Mouse (Mus musculus) MEL (cell line): Measurements from ENCODE around the gene Dock4. TPM values are rescaled to one million over a fixed set of nuclear protein-coding genes. Genes with fewer than 3 reads are reported as not detected.

Source experiments
- DNase-seq: peaks from one replicate; pipeline ENCODE4 v3.0.0; 2011; ENCODE audit warnings: low read depth, low spot score
- H3K27ac ChIP-seq: 2 replicates; pipeline ENCODE4 v1.5.1; 2012; ENCODE audit warnings: low read depth, mild to moderate bottlenecking, control low read depth, low read length, moderate library complexity; ENCODE audit not compliant: control insufficient read depth
- H3K27me3 ChIP-seq, 2 experiments: fragments of 150-350 bp in 1 of 2; sonication (generic) in 1 of 2; 2 replicates each; pipeline ENCODE4 v1.6.1; 2012; ENCODE audit warnings: low read length in 2 of 2, mild to moderate bottlenecking in 2 of 2, improper control_type of control experiment in 1 of 2, moderate library complexity in 1 of 2; ENCODE audit not compliant: insufficient read depth in 2 of 2, control insufficient read depth in 1 of 2
- H3K36me3 ChIP-seq, 2 experiments: 2 replicates each; pipeline ENCODE4 v1.6.1; 2012 to 2014; ENCODE audit warnings: low read length in 2 of 2, improper control_type of control experiment in 1 of 2, inconsistent platforms in 1 of 2, mild to moderate bottlenecking in 1 of 2; ENCODE audit not compliant: insufficient read depth in 2 of 2, control insufficient read depth in 1 of 2
- H3K4me1 ChIP-seq, 2 experiments: fragments of 150-350 bp in 1 of 2; sonication (generic) in 1 of 2; 2 replicates each; pipeline ENCODE4 v1.6.1; 2012; ENCODE audit warnings: low read length in 2 of 2, improper control_type of control experiment in 1 of 2, mild to moderate bottlenecking in 1 of 2; ENCODE audit not compliant: insufficient read depth in 2 of 2, control insufficient read depth in 1 of 2
- H3K4me3 ChIP-seq, 2 experiments: fragments of 150-350 bp in 1 of 2; sonication (generic) in 1 of 2; 2 replicates each; pipeline ENCODE4 v1.5.1; 2012; ENCODE audit warnings: low read depth in 2 of 2, low read length in 2 of 2, mild to moderate bottlenecking in 2 of 2, moderate library complexity in 2 of 2, control low read depth in 1 of 2, improper control_type of control experiment in 1 of 2; ENCODE audit not compliant: control insufficient read depth in 1 of 2, insufficient read depth in 1 of 2
- H3K79me2 ChIP-seq: 2 replicates; pipeline ENCODE4 v1.6.1; 2012; ENCODE audit warnings: mild to moderate bottlenecking, low read length, moderate library complexity; ENCODE audit not compliant: control insufficient read depth, poor library complexity, insufficient read depth
- H3K9ac ChIP-seq: 2 replicates; pipeline ENCODE4 v1.6.1; 2012; ENCODE audit warnings: low read depth, mild to moderate bottlenecking, control low read depth, low read length, moderate library complexity; ENCODE audit not compliant: control insufficient read depth, poor library complexity, severe bottlenecking
- H3K9me3 ChIP-seq: fragments of 150-350 bp; sonication (generic); replicated peaks from 2 replicates; pipeline ENCODE4 v1.6.1; 2012; ENCODE audit warnings: mild to moderate bottlenecking, low read length, improper control_type of control experiment, moderate library complexity; ENCODE audit not compliant: insufficient read depth
- BHLHE40 ChIP-seq: IDR thresholded peaks from 2 replicates; pipeline ENCODE4 v1.6.1; 2012; ENCODE audit warnings: low read depth, mild to moderate bottlenecking, inconsistent platforms, low read length, improper control_type of control experiment, borderline replicate concordance
- ETS1 ChIP-seq: IDR thresholded peaks from 2 replicates; pipeline ENCODE4 v1.6.1; 2012; ENCODE audit warnings: low read depth, mild to moderate bottlenecking, inconsistent platforms, low read length, improper control_type of control experiment, moderate library complexity
- GABPA ChIP-seq: IDR thresholded peaks from 2 replicates; pipeline ENCODE4 v1.6.1; 2012; ENCODE audit warnings: low read depth, mild to moderate bottlenecking, inconsistent platforms, low read length, improper control_type of control experiment, moderate library complexity
- GATA1 ChIP-seq: IDR thresholded peaks from 2 replicates; pipeline ENCODE4 v1.6.1; 2011; ENCODE audit warnings: low read depth, low read length, improper control_type of control experiment
- HCFC1 ChIP-seq: IDR thresholded peaks from 2 replicates; pipeline ENCODE4 v1.6.1; 2012; ENCODE audit warnings: low read depth, mild to moderate bottlenecking, inconsistent platforms, low read length, improper control_type of control experiment, moderate library complexity
- KAT2A ChIP-seq: conservative IDR thresholded peaks from 2 replicates; pipeline ENCODE4 v1.6.1; 2012; ENCODE audit warnings: low read depth, low read length, improper control_type of control experiment, inconsistent platforms
- MXI1 ChIP-seq: IDR thresholded peaks from 2 replicates; pipeline ENCODE4 v1.6.1; 2011; ENCODE audit warnings: mild to moderate bottlenecking, low read depth, low read length, improper control_type of control experiment
- MYC ChIP-seq: IDR thresholded peaks from 2 replicates; pipeline ENCODE4 v1.6.1; 2011; ENCODE audit warnings: low read depth, mild to moderate bottlenecking, low read length, improper control_type of control experiment, moderate library complexity
- NRF1 ChIP-seq: IDR thresholded peaks from 2 replicates; pipeline ENCODE4 v1.6.1; 2014; ENCODE audit warnings: low read depth, mild to moderate bottlenecking, inconsistent platforms, low read length, improper control_type of control experiment, moderate library complexity; ENCODE audit not compliant: poor library complexity, insufficient read depth, severe bottlenecking
- POLR2AphosphoS2 ChIP-seq: IDR thresholded peaks from 2 replicates; pipeline ENCODE4 v1.6.1; 2011; ENCODE audit warnings: low read length, improper control_type of control experiment
- POLR2AphosphoS5 ChIP-seq: IDR thresholded peaks from 2 replicates; pipeline ENCODE4 v1.6.1; 2012; ENCODE audit warnings: low read depth, borderline replicate concordance, mild to moderate bottlenecking, inconsistent platforms, low read length, moderate library complexity, mixed read lengths
- SIN3A ChIP-seq: IDR thresholded peaks from 2 replicates; pipeline ENCODE4 v1.6.1; 2012; ENCODE audit warnings: low read length, improper control_type of control experiment, inconsistent platforms
- TAL1 ChIP-seq: IDR thresholded peaks from 2 replicates; pipeline ENCODE4 v1.6.1; 2012; ENCODE audit warnings: mild to moderate bottlenecking, inconsistent platforms, low read length, moderate library complexity, mixed read lengths
- TBP ChIP-seq: IDR thresholded peaks from 2 replicates; pipeline ENCODE4 v1.8.0; 2011; ENCODE audit warnings: low read depth, low read length, improper control_type of control experiment
- USF2 ChIP-seq, 2 experiments: IDR thresholded peaks; 2 replicates each; pipeline ENCODE4 v1.6.1; 2011 to 2012; ENCODE audit warnings: improper control_type of control experiment in 2 of 2, low read length in 2 of 2, borderline replicate concordance in 1 of 2, inconsistent platforms in 1 of 2, low read depth in 1 of 2, mild to moderate bottlenecking in 1 of 2; ENCODE audit not compliant: insufficient read depth in 1 of 2
- ZC3H11A ChIP-seq: IDR thresholded peaks from 2 replicates; pipeline ENCODE4 v1.6.1; 2012; ENCODE audit warnings: low read depth, mild to moderate bottlenecking, inconsistent platforms, low read length, improper control_type of control experiment
- ZNF384 ChIP-seq: IDR thresholded peaks from 2 replicates; pipeline ENCODE4 v1.6.1; 2012; ENCODE audit warnings: low read depth, mild to moderate bottlenecking, inconsistent platforms, low read length, improper control_type of control experiment
- polyA plus RNA-seq, 2 experiments: library from polyadenylated mRNA; stranded (reverse) in 1 of 2; unstranded in 1 of 2; fragments of >175 nt in 1 of 2; fragments of >200 nt in 1 of 2; gene quantifications; 2 replicates each; pipeline versions ENCODE4 v1.2.1 to v1.2.4; 2012; ENCODE audit warnings: low replicate concordance in 2 of 2, low read depth in 1 of 2; ENCODE audit not compliant: insufficient read length in 2 of 2, insufficient read depth in 1 of 2, missing spikeins in 1 of 2
- total RNA-seq: library from RNA; depleted of rRNA; stranded (reverse); fragments of 300-350 nt; gene quantifications from 2 replicates; pipeline ENCODE4 v1.2.3, GENCODE M21; 2012

The Dock4 gene
- total and polyA plus RNA-seq, 3 experiments, result 0.08 to 0.17 TPM; not detected in 1

GRCm38 (mm10) chr12:40544273-40544672, 98.5 kb downstream of the Dock4 start:
- no peaks in the 10 kb centered on the region for H3K9me3 ChIP-seq
- no peak overlapping the region for H3K4me3 ChIP-seq
- no peak overlapping the region for H3K27ac ChIP-seq
- H3K36me3 ChIP-seq, result no peaks in the 10 kb centered on the region
- peaks cover 0 to 4% of the 10 kb centered on the region in 2 experiments; a peak in 1 of 4 replicates for H3K27me3 ChIP-seq
- no peak for DNase-seq
- no peaks in the 10 kb centered on the region for H3K4me1 ChIP-seq
- no peak for TF ChIP-seq GABPA
- no peak for TF ChIP-seq BHLHE40
- TF ChIP-seq MXI1, result no peak
- no peak for TF ChIP-seq KAT2A
- TF ChIP-seq ZNF384, result no peak
- TF ChIP-seq ETS1, result no peak
- no peaks in the 10 kb centered on the region for H3K79me2 ChIP-seq
- no peak overlapping the region for H3K9ac ChIP-seq

- peaks cover 0 to 4% of the 10 kb centered on the region in 2 experiments; a peak in 1 of 4 replicates for H3K27me3 ChIP-seq
Measured at GRCm38 (mm10) chr12:40546827-40547226, 101.1 kb downstream of the Dock4 start.

GRCm38 (mm10) chr12:40551317-40551716, 105.6 kb downstream of the Dock4 start:
- Histone ChIP-seq H3K9me3 (no peaks in the 10 kb centered on the region), H3K27ac (no peak overlapping the region), H3K36me3 (no peaks in the 10 kb centered on the region), H3K27me3 (peaks cover 0 to 7% of the 10 kb centered on the region in 2 experiments; a peak in 2 of 4 replicates), H3K4me1 (no peaks in the 10 kb centered on the region), H3K4me3 (no peak overlapping the region), H3K79me2 (no peaks in the 10 kb centered on the region), H3K9ac (no peak overlapping the region)
- no peak for TF ChIP-seq MXI1
- TF ChIP-seq TAL1, result no peak
- no peak for TF ChIP-seq MYC
- TF ChIP-seq GATA1, result no peak
- DNase-seq, result no peak

More at GRCm38 (mm10) chr12:40546827-40547226, 101.1 kb downstream of the Dock4 start:
- no peaks in the 10 kb centered on the region for H3K9me3 ChIP-seq
- H3K36me3 ChIP-seq, result no peaks in the 10 kb centered on the region
- H3K27ac ChIP-seq, result no peak overlapping the region
- no peaks in the 10 kb centered on the region for H3K79me2 ChIP-seq
- no peaks in the 10 kb centered on the region for H3K4me1 ChIP-seq
- TF ChIP-seq SIN3A (no peak), HCFC1 (no peak), POLR2AphosphoS5 (no peak), USF2 (IDR thresholded peaks at IDR 0.05; ENCODE audit: borderline replicate concordance in 1 of 2, insufficient read depth in 1 of 2, low read depth in 1 of 2, low read length in 2 of 2) (no peak), ZC3H11A (no peak), TBP (no peak), TAL1 (no peak), KAT2A (no peak), POLR2AphosphoS2 (no peak), NRF1 (no peak)
- no peak overlapping the region for H3K4me3 ChIP-seq
- no peak overlapping the region for H3K9ac ChIP-seq
- no peak for DNase-seq
